Mouse (Mus musculus): ENCODE measurements around the gene Nipsnap1. TPM values are rescaled to one million over a fixed set of nuclear protein-coding genes. Genes with fewer than 3 reads are reported as not detected.

Gene Nipsnap1
- polyA plus RNA-seq (2012): 0.38 and 0.72 TPM in 2 replicates

- TF ChIP-seq GATA1 (IDR thresholded peaks at IDR 0.05; ENCODE audit: low read length) (no peak), TAL1 (IDR thresholded peaks at IDR 0.05; ENCODE audit: low read length) (no peak)
- Histone ChIP-seq H3K36me3 (ENCODE audit: control insufficient read depth) (peaks cover 5% of the 10 kb centered on the region; the same call in 1 of the 2 replicates), H3K4me3 (replicated peaks) (peak within 1 kb of the TSS; percentile 63), H3K4me1 (ENCODE audit: control insufficient read depth) (peaks cover 15% of the 10 kb centered on the region), H3K27me3 (ENCODE audit: control insufficient read depth) (no peaks in the 10 kb centered on the region), H3K9me3 (ENCODE audit: control insufficient read depth, low read length) (peaks cover 3% of the 10 kb centered on the region; the same call in 1 of the 2 replicates)
Measured at GRCm38 (mm10) chr11:4873755-4874475, at the start of gene Nipsnap1. Gene Nipsnap1, plus strand, starts transcription at chr11:4873951.

GRCm38 (mm10) chr11:4826152-4826778 lies 47.5 kb upstream of the Nipsnap1 start:
- Histone ChIP-seq H3K4me3 (replicated peaks) (no peak overlapping the region), H3K27me3 (ENCODE audit: control insufficient read depth) (no peaks in the 10 kb centered on the region), H3K36me3 (ENCODE audit: control insufficient read depth) (peaks cover 2% of the 10 kb centered on the region), H3K9me3 (ENCODE audit: control insufficient read depth, low read length) (no peaks in the 10 kb centered on the region), H3K4me1 (ENCODE audit: control insufficient read depth) (peaks cover 5% of the 10 kb centered on the region)
- TF ChIP-seq GATA1 (IDR thresholded peaks at IDR 0.05; ENCODE audit: low read length) (no peak), TAL1 (IDR thresholded peaks at IDR 0.05; ENCODE audit: low read length) (no peak)

- H3K27me3 ChIP-seq (ENCODE audit: control insufficient read depth): no peaks in the 10 kb centered on the region
Measured at GRCm38 (mm10) chr11:4827340-4827739, 46.4 kb upstream of the Nipsnap1 start.

DNA sequence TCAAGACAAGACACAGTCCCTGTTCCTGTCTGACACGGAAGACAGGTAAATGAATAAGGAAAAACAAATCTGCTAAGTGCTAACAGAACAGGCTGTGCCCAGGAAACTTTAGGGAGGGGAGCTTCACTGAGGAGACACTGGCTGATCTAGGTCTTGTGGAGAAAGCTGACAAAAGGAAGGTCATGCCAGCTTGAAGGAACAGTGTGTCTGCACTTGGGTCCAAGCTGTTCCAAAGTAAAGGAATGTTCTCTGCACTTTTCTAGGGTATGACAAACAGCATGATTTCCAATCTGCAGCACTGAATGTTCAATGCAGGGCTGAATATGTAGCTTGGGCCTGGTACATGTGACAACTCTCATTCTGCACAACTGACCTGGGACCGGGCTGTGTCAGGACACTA lies 45.8 kb upstream of the Nipsnap1 start:
- no peaks in the 10 kb centered on the region for H3K27me3 ChIP-seq (ENCODE audit: control insufficient read depth)
- H3K9me3 ChIP-seq (ENCODE audit: control insufficient read depth, low read length): no peaks in the 10 kb centered on the region
- peaks cover 2% of the 10 kb centered on the region for H3K36me3 ChIP-seq (ENCODE audit: control insufficient read depth)
- peaks cover 3% of the 10 kb centered on the region for H3K4me1 ChIP-seq (ENCODE audit: control insufficient read depth)
- no peak for TF ChIP-seq GATA1 (IDR thresholded peaks at IDR 0.05; ENCODE audit: low read length)
- no peak for TF ChIP-seq TAL1 (IDR thresholded peaks at IDR 0.05; ENCODE audit: low read length)
- no peak overlapping the region for H3K4me3 ChIP-seq (replicated peaks)

More at GRCm38 (mm10) chr11:4827340-4827739, 46.4 kb upstream of the Nipsnap1 start:
- H3K4me1 ChIP-seq (ENCODE audit: control insufficient read depth): peaks cover 3% of the 10 kb centered on the region
- H3K4me3 ChIP-seq (replicated peaks): no peak overlapping the region
- TF ChIP-seq TAL1 (IDR thresholded peaks at IDR 0.05; ENCODE audit: low read length) (no peak), GATA1 (IDR thresholded peaks at IDR 0.05; ENCODE audit: low read length) (no peak)
- H3K9me3 ChIP-seq (ENCODE audit: control insufficient read depth, low read length): no peaks in the 10 kb centered on the region
- H3K36me3 ChIP-seq (ENCODE audit: control insufficient read depth): peaks cover 2% of the 10 kb centered on the region

DNA sequence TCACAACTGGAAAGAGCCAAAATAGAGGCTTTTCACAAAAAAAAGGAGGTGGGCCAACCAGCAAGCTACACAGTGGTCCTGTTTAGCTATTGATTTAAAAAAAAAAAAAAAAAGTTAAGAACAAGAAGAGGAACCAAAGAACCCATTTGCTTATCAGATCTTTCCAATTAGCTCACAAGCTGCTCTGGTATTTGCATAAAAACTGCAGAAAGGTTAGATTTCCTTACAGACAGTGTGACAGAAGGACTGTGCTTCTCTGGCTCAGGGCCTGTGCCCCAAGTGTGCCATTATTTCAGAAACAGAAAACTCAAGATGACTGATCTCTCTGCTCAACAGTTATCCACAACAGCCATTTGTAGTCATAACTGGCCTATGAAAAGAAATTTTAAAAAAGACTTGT lies 42.7 kb upstream of the Nipsnap1 start:
- TF ChIP-seq GATA1 (IDR thresholded peaks at IDR 0.05; ENCODE audit: low read length): no peak
- Histone ChIP-seq H3K4me1 (ENCODE audit: control insufficient read depth) (peaks cover 3% of the 10 kb centered on the region), H3K4me3 (replicated peaks) (no peak overlapping the region), H3K36me3 (ENCODE audit: control insufficient read depth) (peaks cover 2% of the 10 kb centered on the region), H3K9me3 (ENCODE audit: control insufficient read depth, low read length) (no peaks in the 10 kb centered on the region), H3K27me3 (ENCODE audit: control insufficient read depth) (no peaks in the 10 kb centered on the region)

- Histone ChIP-seq H3K4me1 (ENCODE audit: control insufficient read depth) (peaks cover 1% of the 10 kb centered on the region), H3K4me3 (replicated peaks) (no peak overlapping the region), H3K36me3 (ENCODE audit: control insufficient read depth) (peaks cover 2% of the 10 kb centered on the region), H3K27me3 (ENCODE audit: control insufficient read depth) (no peaks in the 10 kb centered on the region), H3K9me3 (ENCODE audit: control insufficient read depth, low read length) (no peaks in the 10 kb centered on the region)
- no peak for TF ChIP-seq GATA1 (IDR thresholded peaks at IDR 0.05; ENCODE audit: low read length)
- no peak for TF ChIP-seq TAL1 (IDR thresholded peaks at IDR 0.05; ENCODE audit: low read length)
Measured at GRCm38 (mm10) chr11:4833295-4833939, 40.3 kb upstream of the Nipsnap1 start.

GRCm38 (mm10) chr11:4835436-4835835 lies 38.3 kb upstream of the Nipsnap1 start:
- Histone ChIP-seq H3K36me3 (ENCODE audit: control insufficient read depth) (no peaks in the 10 kb centered on the region), H3K9me3 (ENCODE audit: control insufficient read depth, low read length) (no peaks in the 10 kb centered on the region), H3K4me3 (replicated peaks) (no peak overlapping the region), H3K4me1 (ENCODE audit: control insufficient read depth) (no peaks in the 10 kb centered on the region; the same call in 1 of the 2 replicates), H3K27me3 (ENCODE audit: control insufficient read depth) (no peaks in the 10 kb centered on the region)
- no peak for TF ChIP-seq GATA1 (IDR thresholded peaks at IDR 0.05; ENCODE audit: low read length)
- no peak for TF ChIP-seq TAL1 (IDR thresholded peaks at IDR 0.05; ENCODE audit: low read length)

DNA sequence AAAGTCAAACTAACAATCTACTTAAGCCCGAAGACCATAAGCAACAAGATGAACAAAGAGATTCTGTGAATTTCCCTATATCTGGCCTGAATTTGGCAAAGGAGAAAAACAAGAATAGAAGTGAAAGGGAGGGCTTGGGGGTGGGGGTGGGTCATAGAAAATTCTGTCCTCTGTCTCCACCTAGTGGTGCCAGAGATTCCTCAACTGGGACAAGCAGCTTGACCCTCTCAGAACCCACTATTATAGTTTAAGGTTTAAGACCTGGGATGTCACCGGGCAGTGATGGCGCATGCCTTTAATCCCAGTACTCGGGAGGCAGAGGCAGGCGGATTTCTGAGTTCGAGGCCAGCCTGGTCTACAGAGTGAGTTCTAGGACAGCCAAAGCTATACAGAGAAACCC lies 37.0 kb upstream of the Nipsnap1 start:
- Histone ChIP-seq H3K4me3 (replicated peaks) (no peak overlapping the region), H3K27me3 (ENCODE audit: control insufficient read depth) (no peaks in the 10 kb centered on the region), H3K36me3 (ENCODE audit: control insufficient read depth) (no peaks in the 10 kb centered on the region), H3K4me1 (ENCODE audit: control insufficient read depth) (no peaks in the 10 kb centered on the region; the same call in 1 of the 2 replicates), H3K9me3 (ENCODE audit: control insufficient read depth, low read length) (no peaks in the 10 kb centered on the region)
- no peak for TF ChIP-seq TAL1 (IDR thresholded peaks at IDR 0.05; ENCODE audit: low read length)
- no peak for TF ChIP-seq GATA1 (IDR thresholded peaks at IDR 0.05; ENCODE audit: low read length)

GRCm38 (mm10) chr11:4837342-4837741 lies 36.4 kb upstream of the Nipsnap1 start:
- TF ChIP-seq TAL1 (IDR thresholded peaks at IDR 0.05; ENCODE audit: low read length) (no peak), GATA1 (IDR thresholded peaks at IDR 0.05; ENCODE audit: low read length) (no peak)
- Histone ChIP-seq H3K9me3 (ENCODE audit: control insufficient read depth, low read length) (no peaks in the 10 kb centered on the region), H3K36me3 (ENCODE audit: control insufficient read depth) (no peaks in the 10 kb centered on the region), H3K27me3 (ENCODE audit: control insufficient read depth) (no peaks in the 10 kb centered on the region), H3K4me1 (ENCODE audit: control insufficient read depth) (no peaks in the 10 kb centered on the region; the same call in 1 of the 2 replicates), H3K4me3 (replicated peaks) (no peak overlapping the region)
